Mouse (Mus musculus) common myeloid progenitor, adult 5-6 weeks (primary cell): ENCODE results near the gene Kif26a. TPM values are rescaled to one million over a fixed set of nuclear protein-coding genes. Genes with fewer than 3 reads are reported as not detected.

ENCODE experiments used
- ATAC-seq: replicated peaks from 2 replicates; pipeline ENCODE4 v1.8.0; 2016; ENCODE audit warnings: low read depth, mild to moderate bottlenecking, moderate TSS enrichment, inconsistent platforms; ENCODE audit not compliant: poor library complexity, severe bottlenecking
- total RNA-seq: library from RNA; stranded (forward); fragments of 200-1000, 187-1606 nt; gene quantifications from 2 replicates; pipeline ENCODE4 v1.2.3, GENCODE M21; 2017

Gene Kif26a
- total RNA-seq, 1 experiment from 2014 or later, result not detected

DNA sequence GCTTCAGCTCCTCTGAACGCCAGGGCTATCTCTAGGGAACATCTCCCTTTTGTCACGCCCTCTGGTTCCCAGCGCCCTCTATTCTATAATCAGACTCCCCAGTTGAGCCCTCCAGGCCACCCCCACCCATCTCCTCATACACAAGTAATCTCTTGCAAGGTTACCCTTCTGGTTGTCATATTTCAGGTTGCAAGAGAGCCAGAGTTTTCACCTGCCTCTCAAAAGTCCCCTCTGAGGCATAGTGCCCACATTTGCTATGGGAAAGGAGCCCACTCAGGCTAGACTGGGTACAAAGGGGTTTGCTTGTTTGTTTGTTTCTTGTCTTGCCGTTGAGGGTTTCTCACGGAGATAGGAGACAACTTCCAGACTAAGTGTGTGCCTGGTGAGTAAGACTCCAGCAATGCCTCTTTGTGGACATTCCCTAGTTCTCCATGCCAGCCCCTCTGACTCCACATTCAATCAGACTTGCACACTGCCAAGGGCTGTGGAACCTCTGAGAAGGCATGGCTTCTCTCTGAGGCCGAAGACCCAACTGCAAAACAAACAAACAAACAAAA is 16.6 kb upstream of the Kif26a start:
- ATAC-seq, result no peak

DNA sequence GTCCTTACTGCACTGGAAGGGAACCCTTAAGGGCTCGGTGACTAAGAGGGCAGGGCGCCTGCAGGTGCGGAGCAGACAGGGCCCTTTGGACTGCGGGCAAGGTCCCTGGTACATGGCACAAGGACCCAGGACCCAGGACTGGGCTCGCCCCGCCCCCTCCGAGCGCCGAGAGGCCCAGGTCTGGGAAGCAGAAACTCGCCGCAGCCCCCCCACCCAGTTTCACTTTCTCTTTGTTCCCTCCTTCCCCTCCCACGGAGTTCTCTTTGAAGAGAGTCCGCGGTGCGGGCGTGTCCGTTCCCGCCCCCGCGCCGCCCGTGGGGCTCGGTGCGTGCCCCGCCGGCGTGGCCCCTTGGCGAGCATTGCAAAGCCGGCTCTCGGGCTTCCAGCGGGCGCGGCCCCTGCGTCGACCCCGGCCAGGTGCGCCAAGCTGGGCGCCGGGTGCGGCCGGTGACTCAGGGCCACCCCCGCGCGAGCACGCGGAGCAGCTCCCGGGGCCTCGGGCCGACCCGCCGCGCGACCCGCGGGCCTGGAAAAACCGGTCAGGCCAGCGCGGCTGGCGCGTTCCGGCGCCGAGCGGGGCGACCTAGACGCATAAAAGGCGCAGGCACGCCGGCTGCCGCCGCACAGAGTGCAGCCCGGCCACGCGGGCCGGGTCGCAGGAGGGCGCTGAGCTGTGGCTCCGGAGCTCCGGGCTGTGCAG is 15.7 kb upstream of the Kif26a start:
- ATAC-seq, result peak; percentile 59

DNA sequence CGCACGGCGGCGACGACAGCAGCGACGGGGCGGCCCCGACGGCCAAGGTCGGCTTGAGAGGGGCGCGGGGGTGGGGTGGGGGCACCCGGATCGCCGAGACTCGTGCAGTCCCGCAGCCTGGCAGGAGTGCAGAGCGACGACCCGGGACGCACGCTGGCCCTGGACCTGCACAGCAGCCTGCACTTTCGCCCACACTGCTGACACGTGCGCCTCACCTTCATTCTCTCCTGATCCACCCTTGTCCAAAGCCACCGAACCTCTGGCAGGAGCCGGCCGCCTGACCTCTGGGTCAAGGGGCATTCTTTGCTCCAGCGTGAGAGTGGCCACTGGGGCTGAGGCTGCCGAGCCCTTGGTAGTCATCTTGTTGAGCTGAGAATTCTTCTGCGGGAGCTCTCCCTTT is 15.1 kb upstream of the Kif26a start:
- ATAC-seq, result no peak

GRCm38 (mm10) chr12:112140231-112140630 is 5.8 kb upstream of the Kif26a start:
- peak; percentile 53 for ATAC-seq

GRCm38 (mm10) chr12:112140745-112141144 is 5.3 kb upstream of the Kif26a start:
- no peak for ATAC-seq

DNA sequence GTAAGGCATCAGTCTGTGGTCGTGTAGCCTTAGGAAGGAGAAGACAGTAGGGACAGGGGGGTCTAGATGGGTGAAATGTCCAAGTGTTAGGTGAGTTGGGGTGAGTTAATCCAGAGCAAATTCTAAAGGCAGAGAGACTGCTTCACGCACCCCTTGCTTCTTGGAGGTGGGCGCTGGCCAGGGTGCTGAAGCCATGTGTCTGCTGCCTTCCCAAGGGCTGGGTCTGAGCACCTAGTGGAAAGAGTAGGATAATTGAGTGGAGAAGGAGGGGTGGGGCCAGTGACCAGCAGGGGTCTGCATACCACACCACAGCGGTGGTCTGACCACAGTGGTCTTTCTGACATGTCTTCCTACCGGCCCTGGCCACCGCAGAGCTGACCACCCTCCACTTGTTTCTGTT is 4.7 kb upstream of the Kif26a start:
- peak; percentile 55 for ATAC-seq

GRCm38 (mm10) chr12:112143116-112143832 is 2.7 kb upstream of the Kif26a start:
- no peak for ATAC-seq

DNA sequence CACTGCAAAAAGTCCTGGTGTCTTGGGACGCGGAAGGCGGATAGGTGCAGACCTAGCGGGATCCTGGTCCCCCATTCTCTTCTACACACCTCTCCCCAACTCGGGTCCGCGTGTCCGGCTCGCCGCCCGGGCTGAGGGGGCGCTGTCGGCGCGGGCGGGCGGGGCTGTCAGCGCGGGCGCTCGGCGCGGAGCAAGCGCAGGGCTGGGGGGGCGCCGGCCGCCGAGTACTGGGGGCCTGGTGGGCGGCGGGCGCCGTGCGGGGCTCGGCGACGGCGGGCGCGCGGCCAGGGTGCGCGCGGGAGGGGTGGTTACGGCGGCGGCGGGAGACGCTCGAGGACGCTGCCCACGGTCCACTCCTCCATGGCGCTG is 2.2 kb upstream of the Kif26a start:
- no peak for ATAC-seq

DNA sequence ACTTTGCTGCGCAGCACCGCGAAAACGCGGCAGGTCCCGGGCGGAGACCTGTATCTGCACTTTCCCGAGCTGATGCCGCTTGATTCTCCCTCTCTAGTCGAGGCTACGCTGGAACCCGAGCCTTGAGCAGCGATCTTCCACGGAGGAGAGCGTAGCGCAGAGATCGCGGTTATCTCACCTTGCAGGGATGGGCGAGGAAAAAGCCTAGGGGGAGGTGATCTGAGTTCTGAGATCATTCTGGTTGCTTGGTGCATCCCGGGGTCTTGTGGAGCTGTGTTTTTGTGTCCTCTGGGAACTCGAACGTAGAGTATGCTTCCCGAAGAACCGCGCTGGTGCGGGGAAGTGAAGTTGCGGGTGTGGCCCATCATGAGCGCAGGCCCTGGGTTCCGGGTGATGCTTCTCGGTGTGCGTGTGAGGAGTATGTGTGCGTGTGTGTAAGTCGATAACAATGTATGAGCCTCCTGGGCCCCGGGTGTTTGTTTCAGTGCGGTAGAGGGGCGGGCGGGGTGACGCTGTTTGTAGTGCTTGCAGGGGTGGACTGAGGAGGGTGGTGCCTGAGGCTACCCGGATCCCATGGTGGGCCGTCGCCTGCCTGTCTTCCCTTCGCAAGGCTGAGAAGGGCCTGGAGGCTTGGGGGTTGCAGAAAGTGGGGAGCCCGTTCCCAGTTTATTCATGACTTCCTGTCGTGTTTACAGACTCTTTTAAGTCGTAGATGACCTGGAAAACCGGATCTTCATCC is 1.5 kb upstream of the Kif26a start:
- ATAC-seq, result no peak

GRCm38 (mm10) chr12:112145211-112145874 is 665 bp upstream of the Kif26a start:
- ATAC-seq, result peak; percentile 76

- no peak for ATAC-seq
Measured at GRCm38 (mm10) chr12:112147365-112147764, 1.4 kb downstream of the Kif26a start.

DNA sequence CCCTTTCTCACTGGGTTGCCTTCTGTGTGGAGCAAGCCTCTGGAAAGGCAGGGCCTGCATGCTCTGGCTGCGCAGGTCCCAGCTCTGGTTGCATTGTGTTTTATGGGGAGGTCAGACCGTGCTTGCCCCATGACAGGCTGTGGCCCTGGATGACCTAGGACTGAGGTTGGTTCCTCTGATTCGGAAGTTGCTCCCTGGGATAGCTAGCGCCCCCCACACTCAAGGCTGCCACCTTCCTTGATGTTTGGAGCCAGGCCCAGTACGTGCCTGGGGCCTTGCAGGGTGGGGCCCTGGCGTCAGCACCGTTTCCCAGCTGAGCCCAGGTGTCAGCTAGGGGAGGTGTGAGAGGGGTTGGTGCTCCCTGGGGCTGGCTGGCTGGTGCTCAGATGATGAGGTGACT is 4.0 kb downstream of the Kif26a start:
- ATAC-seq, result no peak

- no peak for ATAC-seq
Measured at GRCm38 (mm10) chr12:112151244-112151979, 5.4 kb downstream of the Kif26a start.

DNA sequence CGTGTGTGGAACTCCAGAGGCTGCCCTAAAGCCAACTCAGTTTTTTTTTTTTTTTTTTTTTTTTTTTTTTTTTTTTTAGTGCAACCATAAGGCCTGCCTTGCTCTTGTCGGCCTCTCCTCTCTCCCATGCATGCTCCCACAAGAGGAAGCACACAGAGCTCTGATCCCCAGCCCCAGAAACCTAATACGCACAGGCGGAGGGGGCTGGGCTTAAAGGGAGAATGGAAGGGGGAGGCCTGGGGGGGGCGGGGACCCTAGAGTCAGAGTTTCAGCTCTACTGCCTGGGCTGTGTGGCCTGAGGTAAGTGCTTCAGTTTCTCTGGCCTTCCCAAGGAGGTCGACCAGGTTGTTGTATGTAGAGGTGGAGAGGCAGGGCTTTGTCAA is 6.0 kb downstream of the Kif26a start:
- no peak for ATAC-seq

DNA sequence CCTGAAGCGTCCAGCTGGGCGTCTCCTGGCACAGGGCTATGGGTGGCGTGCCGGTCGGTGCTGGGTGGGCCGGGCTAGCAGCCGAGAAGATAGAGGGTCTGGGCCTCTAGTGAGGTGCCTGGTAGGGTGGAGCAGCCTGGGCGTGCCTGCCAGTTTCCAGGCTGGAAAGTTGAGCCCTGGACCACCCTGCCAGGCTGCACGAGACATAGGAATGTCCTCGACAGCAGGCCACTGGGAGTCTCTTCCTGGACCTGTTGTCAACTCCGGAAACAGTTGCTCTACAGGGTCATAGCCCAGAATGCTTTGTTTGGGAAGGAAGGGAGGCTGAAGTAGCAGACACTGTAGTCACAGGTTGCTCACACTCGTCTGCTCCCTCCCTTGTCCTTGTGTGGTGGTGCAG is 7.6 kb downstream of the Kif26a start:
- no peak for ATAC-seq

DNA sequence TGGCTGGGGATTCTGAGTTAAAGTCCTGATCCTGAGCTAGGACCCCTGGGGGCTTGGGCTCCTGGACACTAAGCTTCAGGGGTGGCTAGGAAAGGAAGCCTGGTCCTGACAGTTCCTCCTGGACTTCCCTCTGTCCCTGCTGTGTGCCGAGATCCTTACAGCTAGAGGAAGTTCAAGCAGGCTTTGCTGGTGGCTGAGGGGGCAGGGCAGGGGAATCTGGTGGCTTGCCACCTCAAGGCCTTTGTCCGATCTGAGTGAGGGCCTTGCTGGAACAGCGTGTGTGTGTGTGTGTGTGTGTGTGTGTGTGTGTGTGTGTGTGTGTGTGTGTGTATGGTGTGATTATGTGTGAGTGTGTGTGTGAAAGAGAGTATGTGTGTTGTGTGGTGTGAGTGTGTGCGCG is 8.5 kb downstream of the Kif26a start:
- ATAC-seq, result no peak

- no peak for ATAC-seq
Measured at GRCm38 (mm10) chr12:112155218-112156051, 9.4 kb downstream of the Kif26a start.

GRCm38 (mm10) chr12:112156804-112157203 is 10.8 kb downstream of the Kif26a start:
- no peak for ATAC-seq

DNA sequence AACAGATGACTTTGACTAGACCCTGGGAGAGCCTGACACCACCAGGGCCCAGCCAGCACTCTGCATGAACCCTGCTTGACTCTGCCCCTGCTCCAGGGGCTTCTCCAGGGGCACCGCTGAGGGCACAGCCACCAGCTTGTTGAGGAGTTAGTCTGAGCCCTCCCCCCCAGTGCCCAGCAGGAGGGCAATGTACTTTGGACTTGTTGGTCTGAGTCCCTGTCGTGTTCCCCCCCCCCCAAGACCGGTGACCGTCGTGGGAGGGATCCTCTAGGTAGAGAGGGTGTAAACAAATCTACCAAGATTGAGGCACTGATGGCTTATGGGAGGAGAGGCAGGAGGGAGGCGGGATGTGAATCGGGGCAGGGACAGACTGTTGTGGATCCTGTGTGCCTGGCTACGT is 12.2 kb downstream of the Kif26a start:
- ATAC-seq, result no peak
